Mouse (Mus musculus): Measurements from ENCODE around the gene 4930579F01Rik. TPM values are rescaled to one million over a fixed set of nuclear protein-coding genes. Genes with fewer than 3 reads are reported as not detected.

Gene 4930579F01Rik
- total and polyA plus RNA-seq, 3 experiments, result not detected

- Histone ChIP-seq H3K27me3 (replicated peaks) (no peaks in the 10 kb centered on the region), H3K4me3 (replicated peaks in 1 of 3; ENCODE audit: low read depth in 2 of 3, low read length in 2 of 3, poor library complexity in 1 of 3) (no peak overlapping the region), H3K27ac (ENCODE audit: insufficient read depth, low read depth) (no peak overlapping the region), H3K4me1 (ENCODE audit: control insufficient read depth in 1 of 2, insufficient read depth in 2 of 2) (peaks cover 0 to 10% of the 10 kb centered on the region in 2 experiments; a peak in 2 of 4 replicates), H3K36me3 (replicated peaks in 1 of 2; ENCODE audit: control insufficient read depth in 1 of 2, insufficient read depth in 1 of 2, low read length in 1 of 2) (no peaks in the 10 kb centered on the region), H3K9ac (ENCODE audit: insufficient read depth, low read depth) (no peak overlapping the region), H3K4me2 (ENCODE audit: insufficient read depth, low read depth, poor library complexity, severe bottlenecking) (no peak overlapping the region), H3K9me3 (replicated peaks; ENCODE audit: low read length) (peaks cover 5% of the 10 kb centered on the region), H3K79me2 (replicated peaks; ENCODE audit: control insufficient read depth, extremely low read depth, insufficient read depth, poor library complexity, severe bottlenecking) (no peaks in the 10 kb centered on the region)
- no peak for TF ChIP-seq RAD21 (IDR thresholded peaks at IDR 0.05; ENCODE audit: low read depth, low read length)
- TF ChIP-seq USF2 (conservative IDR thresholded peaks at IDR 0.05; ENCODE audit: low read depth, low read length), result no peak
- no peak for TF ChIP-seq UBTF (IDR thresholded peaks at IDR 0.05; ENCODE audit: low read depth, low read length)
- no peak for TF ChIP-seq TBP (conservative IDR thresholded peaks at IDR 0.05; ENCODE audit: low read depth, low read length)
- TF ChIP-seq CHD2 (IDR thresholded peaks at IDR 0.05; ENCODE audit: low read length), result no peak
- no peak for TF ChIP-seq JUN (IDR thresholded peaks at IDR 0.05; ENCODE audit: insufficient read depth, low read depth, low read length)
- no peak for TF ChIP-seq JUND (conservative IDR thresholded peaks at IDR 0.05; ENCODE audit: low read depth, low read length)
- TF ChIP-seq USF1 (IDR thresholded peaks at IDR 0.05; ENCODE audit: low read depth, low read length), result no peak
- TF ChIP-seq ELF1 (IDR thresholded peaks at IDR 0.05; ENCODE audit: low read depth, low read length), result no peak
- no peak for TF ChIP-seq ZKSCAN1 (IDR thresholded peaks at IDR 0.05; ENCODE audit: borderline replicate concordance, low read depth, low read length)
- TF ChIP-seq CTCF (conservative IDR thresholded peaks at IDR 0.05 in 1 of 2, IDR thresholded peaks at IDR 0.05 in 1 of 2; ENCODE audit: low read depth in 2 of 2, low read length in 2 of 2), result no peak
- TF ChIP-seq POLR2A (IDR thresholded peaks at IDR 0.05; ENCODE audit: low read depth, low read length), result no peak
- TF ChIP-seq MXI1 (IDR thresholded peaks at IDR 0.05; ENCODE audit: low read depth, low read length), result no peak
- no peak for TF ChIP-seq ETS1 (conservative IDR thresholded peaks at IDR 0.05; ENCODE audit: low read depth, low read length)
- no peak for DNase-seq (ENCODE audit: extremely low read depth)
- in situ Hi-C loops (cut with MboI; ENCODE audit: low pct_ligation_motif_present, low pct_unique_long_range_greater_than_20kb, low sequenced_read_pairs) (no loop called here), dilution Hi-C loops (cut with MboI; ENCODE audit: extremely low pct_ligation_motif_present, extremely low pct_unique_long_range_greater_than_20kb, low sequenced_read_pairs) (no loop called here)
Observed at GRCm38 (mm10) chr3:138210432-138211075, 16.9 kb upstream of the 4930579F01Rik start.

GRCm38 (mm10) chr3:138208821-138209220, 15.2 kb upstream of the 4930579F01Rik start:
- no peaks in the 10 kb centered on the region for H3K79me2 ChIP-seq (replicated peaks; ENCODE audit: control insufficient read depth, extremely low read depth, insufficient read depth, poor library complexity, severe bottlenecking)
- dilution Hi-C loops (cut with MboI; ENCODE audit: extremely low pct_ligation_motif_present, extremely low pct_unique_long_range_greater_than_20kb, low sequenced_read_pairs), result no loop called here
- in situ Hi-C loops (cut with MboI; ENCODE audit: low pct_ligation_motif_present, low pct_unique_long_range_greater_than_20kb, low sequenced_read_pairs), result no loop called here

More at GRCm38 (mm10) chr3:138208821-138209220, 15.2 kb upstream of the 4930579F01Rik start:
- no peak for TF ChIP-seq NRF1 (IDR thresholded peaks at IDR 0.05; ENCODE audit: low read depth, low read length)
- TF ChIP-seq ZKSCAN1 (IDR thresholded peaks at IDR 0.05; ENCODE audit: borderline replicate concordance, low read depth, low read length), result no peak
- TF ChIP-seq TBP (conservative IDR thresholded peaks at IDR 0.05; ENCODE audit: low read depth, low read length), result no peak
- no peak for TF ChIP-seq CHD2 (IDR thresholded peaks at IDR 0.05; ENCODE audit: low read length)
- TF ChIP-seq JUND (conservative IDR thresholded peaks at IDR 0.05; ENCODE audit: low read depth, low read length), result no peak
- no peak for TF ChIP-seq USF2 (conservative IDR thresholded peaks at IDR 0.05; ENCODE audit: low read depth, low read length)
- no peak for TF ChIP-seq USF1 (IDR thresholded peaks at IDR 0.05; ENCODE audit: low read depth, low read length)
- no peak for TF ChIP-seq SIN3A (IDR thresholded peaks at IDR 0.05; ENCODE audit: low read length)
- no peak for TF ChIP-seq MXI1 (IDR thresholded peaks at IDR 0.05; ENCODE audit: low read depth, low read length)
- TF ChIP-seq KAT2A (IDR thresholded peaks at IDR 0.05; ENCODE audit: insufficient replicate concordance, low read length), result no peak
- TF ChIP-seq ZMIZ1 (IDR thresholded peaks at IDR 0.05; ENCODE audit: low read depth, low read length), result no peak
- TF ChIP-seq UBTF (IDR thresholded peaks at IDR 0.05; ENCODE audit: low read depth, low read length), result no peak
- TF ChIP-seq RCOR1 (conservative IDR thresholded peaks at IDR 0.05; ENCODE audit: low read depth, low read length), result no peak
- no peak overlapping the region for H3K9ac ChIP-seq (ENCODE audit: insufficient read depth, low read depth)
- H3K27ac ChIP-seq (ENCODE audit: insufficient read depth, low read depth), result no peak overlapping the region
- DNase-seq (ENCODE audit: extremely low read depth), result no peak
- H3K9me3 ChIP-seq (replicated peaks; ENCODE audit: low read length), result peaks cover 4% of the 10 kb centered on the region
- H3K4me2 ChIP-seq (ENCODE audit: insufficient read depth, low read depth, poor library complexity, severe bottlenecking), result no peak overlapping the region
- peaks cover 0 to 10% of the 10 kb centered on the region in 2 experiments; a peak in 2 of 4 replicates for H3K4me1 ChIP-seq (ENCODE audit: control insufficient read depth in 1 of 2, insufficient read depth in 2 of 2)
- no peaks in the 10 kb centered on the region for H3K36me3 ChIP-seq (replicated peaks in 1 of 2; ENCODE audit: control insufficient read depth in 1 of 2, insufficient read depth in 1 of 2, low read length in 1 of 2)
- H3K27me3 ChIP-seq (replicated peaks), result no peaks in the 10 kb centered on the region
- H3K4me3 ChIP-seq (replicated peaks in 1 of 3; ENCODE audit: low read depth in 2 of 3, low read length in 2 of 3, poor library complexity in 1 of 3), result no peak overlapping the region
